ENCODE assay signal across 17 mouse cellular contexts in genomic region chr14:99163051-99163450, GRCm38 (mm10).
"Had no signal": no experiment of that assay in that cellular context is flagged by ENCODE, and none has a peak within 500 bp of the region (broad histone marks: within the 10 kb centered on the region; RNA-seq: fewer than 3 reads in every experiment).

No protein-coding gene starts in this region.

- ATAC-seq: hindbrain, embryonic 16.5 days; inflammation-experienced regulatory T-cells, adult 6 months; intestine, embryonic 15.5 days; intestine, postnatal 0 days; liver, embryonic 12.5 days had no signal

- DNase-seq: gastrocnemius, adult 2 months; gastrocnemius, postnatal 10 days; gastrocnemius, postnatal 25 days; heart, adult 18-20 months; heart, postnatal 10 days; heart, postnatal 4 days; kidney, adult 18-20 months; kidney, adult 8-10 months; kidney, postnatal 10 days; kidney, postnatal 25 days; kidney, postnatal 4 days; liver had no signal
